Mouse (Mus musculus) brain, embryonic 14.5 days (tissue): ENCODE results near the gene Sobp.

Experiments used
- CTCF ChIP-seq: fragments of 200-500 bp; IDR thresholded peaks from 2 replicates; pipeline ENCODE4 v1.5.1; 2012; ENCODE audit warnings: inconsistent platforms, mild to moderate bottlenecking, moderate library complexity, borderline replicate concordance; ENCODE audit not compliant: insufficient read depth, insufficient read length; ENCODE audit errors: extremely low read depth
- POLR2A ChIP-seq: fragments of 200-500 bp; IDR thresholded peaks from 2 replicates; pipeline ENCODE4 v1.6.1; 2012; ENCODE audit warnings: mild to moderate bottlenecking, inconsistent platforms, borderline replicate concordance; ENCODE audit not compliant: poor library complexity, insufficient read depth, insufficient read length, severe bottlenecking; ENCODE audit errors: extremely low read depth

DNA sequence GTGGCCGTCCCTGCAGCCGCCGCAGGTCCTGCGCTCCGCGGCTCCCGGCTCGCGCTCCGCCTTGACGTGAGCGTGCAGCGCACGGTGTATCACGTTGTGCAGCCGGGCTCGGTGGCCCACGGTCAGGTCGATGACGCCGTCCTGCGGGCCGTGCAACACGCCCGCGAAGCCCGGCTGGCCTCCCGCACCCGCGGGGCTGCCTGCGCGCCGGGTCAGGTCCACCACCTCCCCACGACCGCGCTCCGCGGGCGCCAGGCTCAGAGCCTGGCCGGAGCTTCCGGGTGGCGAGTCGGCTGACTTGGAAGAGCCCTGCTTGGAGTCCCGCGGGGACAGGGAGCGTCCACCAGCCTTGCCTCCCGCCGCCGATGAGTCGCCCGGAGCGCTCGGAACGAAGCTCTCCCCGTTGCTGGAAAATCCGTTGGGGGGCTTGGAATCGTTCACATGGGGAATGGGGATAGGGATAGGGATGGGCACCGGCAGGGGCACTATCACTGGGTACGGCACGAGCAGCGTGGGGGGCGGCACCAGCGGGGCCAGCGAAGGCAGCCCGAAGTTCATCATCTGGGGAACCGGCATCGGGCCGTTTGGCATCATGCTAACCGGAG, 152.7 kb downstream of the Sobp start:
- no peak for TF ChIP-seq POLR2A
- TF ChIP-seq CTCF = no peak
